Mouse (Mus musculus) heart, postnatal 10 days (tissue): ENCODE measurements around the gene Unc50. TPM values are rescaled to one million over a fixed set of nuclear protein-coding genes. Genes with fewer than 3 reads are reported as not detected.

Experiments used
- DNase-seq, 2 experiments: peaks; one replicate each; pipeline ENCODE4 v3.0.0; 2021
- intact Hi-C: fragments of 180-260 bp; cut with DNase I; formaldehyde crosslinking; loops from one replicate; pipeline ENCODE4 v1.15.1; 2025
- total RNA-seq, 2 experiments: library from RNA; stranded (reverse); gene quantifications; 2 replicates each; pipeline ENCODE4 v1.2.3; 2021

Gene Unc50
- total RNA-seq, 2 experiments from 2014 or later: 38.5 to 40.5 TPM

DNA sequence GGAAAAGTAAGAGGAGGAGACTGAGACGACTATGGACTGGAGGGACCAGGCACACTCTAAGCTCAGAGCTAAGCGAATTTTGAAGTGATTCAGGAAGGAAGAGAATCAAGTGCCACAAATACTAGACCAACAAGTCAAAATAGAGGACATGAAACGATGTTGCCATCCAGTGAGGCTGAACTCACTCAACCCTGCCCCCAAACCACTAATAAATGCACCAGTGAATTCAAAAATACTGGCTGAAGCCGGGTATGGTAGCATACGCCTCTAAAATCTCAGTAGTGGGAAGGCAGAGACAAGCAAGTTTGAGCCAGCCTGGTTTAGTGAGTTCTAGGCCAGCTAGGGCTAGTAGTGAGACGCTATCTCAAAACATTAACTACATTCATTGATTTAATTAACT, 50.8 kb downstream of the Unc50 start:
- no peak for DNase-seq
- intact Hi-C loops: no loop called here

DNA sequence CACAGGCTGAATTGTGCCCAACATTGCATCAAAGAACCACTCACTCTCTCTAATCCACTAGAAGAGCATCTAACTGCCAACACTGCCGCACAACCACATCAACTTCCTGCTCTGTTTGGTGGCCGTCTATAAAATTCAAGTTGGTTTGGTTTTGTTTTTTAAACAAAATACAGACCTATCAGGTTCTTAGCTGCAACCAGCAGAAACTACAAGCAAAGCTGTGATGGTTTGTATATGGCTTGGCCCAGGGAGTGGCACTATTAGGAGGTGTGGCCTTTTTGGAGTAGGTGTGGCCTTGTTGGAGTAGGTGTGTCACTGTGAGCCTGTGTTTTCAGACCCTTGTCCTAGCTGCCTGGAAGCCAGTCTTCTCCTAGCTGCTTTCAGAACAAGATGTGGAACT, 51.4 kb downstream of the Unc50 start:
- intact Hi-C loops: no loop called here
- DNase-seq: no peak

DNA sequence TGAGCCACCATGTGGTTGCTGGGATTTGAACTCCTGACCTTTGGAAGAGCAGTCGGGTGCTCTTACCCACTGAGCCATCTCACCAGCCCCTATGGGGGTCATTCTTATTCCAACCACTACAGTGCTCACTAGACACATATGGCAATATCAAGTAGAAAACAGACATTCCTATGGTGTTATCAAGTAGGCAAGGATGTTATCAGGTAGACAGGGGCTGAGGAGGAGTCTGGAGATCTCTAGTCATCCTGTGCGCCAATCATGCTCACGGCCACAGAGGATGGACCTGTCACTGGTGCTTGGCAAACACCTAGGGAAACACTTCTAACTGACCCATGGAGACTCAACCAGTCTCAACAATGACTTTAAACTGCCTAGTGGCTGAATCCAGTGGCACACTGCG, 54.7 kb downstream of the Unc50 start:
- intact Hi-C loops: no loop called here
- no peak for DNase-seq

DNA sequence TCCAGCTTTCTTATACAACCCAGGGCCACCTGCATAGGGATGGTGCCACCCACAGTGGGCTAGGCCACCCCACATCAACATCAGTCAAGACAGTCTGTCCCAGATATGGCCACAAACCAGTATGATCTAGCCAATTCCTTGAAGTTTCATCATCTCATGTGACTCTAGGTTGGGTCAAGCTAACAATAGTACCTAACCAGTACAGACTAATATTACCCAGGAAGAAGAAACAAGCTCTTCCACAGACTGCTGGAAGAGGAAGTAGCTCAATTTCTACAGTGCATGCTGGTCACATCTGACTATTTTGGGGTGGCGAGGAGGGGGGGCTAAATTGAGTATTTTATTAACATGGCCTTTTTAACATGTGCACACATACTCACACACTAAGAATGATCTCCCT, 56.5 kb downstream of the Unc50 start:
- DNase-seq: no peak
- intact Hi-C loops: no loop called here

DNA sequence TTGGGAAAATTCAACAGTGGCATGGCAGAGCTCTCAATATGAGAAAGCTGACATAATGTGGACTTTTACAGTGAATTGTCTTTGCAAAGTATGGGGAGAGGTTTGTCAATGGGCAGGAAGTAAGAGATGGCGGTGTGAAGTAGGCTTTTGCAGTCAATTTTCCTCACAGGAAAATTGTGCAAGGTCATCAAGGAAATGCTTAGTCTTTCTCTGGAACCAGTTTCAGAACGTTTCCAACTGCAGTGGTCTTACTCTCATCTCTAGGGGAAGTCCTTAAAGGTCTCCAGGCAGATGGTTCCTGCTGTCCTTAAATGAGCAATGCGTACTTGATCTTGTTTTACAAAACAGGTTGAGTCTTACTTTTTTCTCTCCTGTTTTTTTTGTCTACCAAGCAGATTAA, 57.1 kb downstream of the Unc50 start:
- intact Hi-C loops: no loop called here
- DNase-seq: no peak

DNA sequence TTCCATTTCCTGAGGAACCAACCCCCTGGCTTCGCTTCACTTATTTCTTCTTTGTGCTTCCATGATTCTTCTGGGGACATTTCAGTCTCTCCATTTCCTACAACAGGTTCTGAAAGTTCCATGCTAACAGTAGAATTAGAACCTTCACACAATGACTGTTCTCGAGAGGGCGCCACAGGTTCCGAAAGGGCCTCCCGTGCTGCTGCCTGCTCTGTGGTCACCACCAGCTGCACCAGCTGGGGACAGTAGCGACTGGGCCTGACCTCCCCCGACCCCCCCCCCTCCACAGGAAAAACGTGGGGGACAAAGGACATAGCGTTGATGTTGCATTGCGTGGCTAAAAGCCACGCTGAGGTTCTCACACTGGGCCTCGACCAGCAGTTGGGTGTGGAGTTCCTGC, 58.6 kb downstream of the Unc50 start:
- DNase-seq: no peak
- intact Hi-C loops: no loop called here

Other genes starting within 250 kb of the Unc50 start
- under 1 TPM in 1 of 2 experiments, not detected in 1; 0.22 TPM for gene Cnga3, start 215.7 kb upstream of the Unc50 start, total RNA-seq
- gene Inpp4a, start 130.3 kb upstream of the Unc50 start, total RNA-seq: 10 to 100 TPM; 17.3 to 18.6 TPM
- 10 to 100 TPM; 87.8 to 94.6 TPM for gene Coa5, start within 50 bp of the Unc50 start, total RNA-seq
- gene Mgat4a, start 110.9 kb downstream of the Unc50 start, total RNA-seq: 10 to 100 TPM; 17.3 to 18.0 TPM